22 mouse cellular contexts compared by ENCODE assay signal in genomic region chr12:73986299-73986698, GRCm38 (mm10). TPM values are rescaled to one million over a fixed set of nuclear protein-coding genes. Genes with fewer than 3 reads are reported as not detected.
DNase-seq lines count a peak whose midpoint lies in the region; ATAC-seq and TF ChIP-seq lines count a peak whose summit lies in the region.
"Had no signal": no experiment of that assay in that cellular context is flagged by ENCODE, and none has a peak within 500 bp of the region (broad histone marks: within the 10 kb centered on the region; RNA-seq: fewer than 3 reads in every experiment).

No protein-coding gene starts in this region.

- DNase-seq in forebrain, postnatal 0 days = no peak
- no peak for DNase-seq in forebrain, embryonic 10.5 days (ENCODE audit: extremely low spot score, low spot score)
- peak; percentile 25 for DNase-seq in midbrain, embryonic 14.5 days
- no peak for DNase-seq in kidney, postnatal 0 days (ENCODE audit: low spot score)
- no peak for DNase-seq in frontal cortex, adult 2 months (ENCODE audit: extremely low spot score in 1 of 2, low spot score in 1 of 2)
- no peak for DNase-seq in spleen, postnatal 4 days (ENCODE audit: low spot score in 2 of 2)
- DNase-seq: adrenal gland, postnatal 25 days; cerebellum, adult 11-12 months; embryo, embryonic 11 days; gastrocnemius, postnatal 36 days; layer of hippocampus, postnatal 36 days; liver, postnatal 0 days; lung, postnatal 36 days; thymus, postnatal 25 days had no signal

- ATAC-seq in forebrain, postnatal 0 days = no peak
- ATAC-seq in midbrain, embryonic 14.5 days (ENCODE audit: low FRiP score, low TSS enrichment) = no peak
- ATAC-seq in midbrain, embryonic 16.5 days = no peak
- peak; percentile 70 for ATAC-seq in kidney, postnatal 0 days (replicated peaks; ENCODE audit: low FRiP score, low read depth)
- ATAC-seq: CD4-positive, CD25-positive, alpha-beta regulatory T cell, adult 4 months; liver, postnatal 0 days had no signal

- no peak overlapping the region for H3K4me2 ChIP-seq in forebrain, postnatal 0 days (ENCODE audit: low read depth)
- H3K4me2 ChIP-seq in midbrain, embryonic 14.5 days (ENCODE audit: low read length) = no peak overlapping the region
- no peak overlapping the region for H3K4me2 ChIP-seq in midbrain, embryonic 16.5 days (ENCODE audit: low read length)
- no peak overlapping the region for H3K4me2 ChIP-seq in kidney, postnatal 0 days (ENCODE audit: low read length)
- H3K4me2 ChIP-seq: embryonic facial prominence, embryonic 15.5 days had no signal

- no peak overlapping the region for H3K9ac ChIP-seq in forebrain, postnatal 0 days
- H3K9ac ChIP-seq in midbrain, embryonic 14.5 days (replicated peaks; ENCODE audit: low read length) = no peak overlapping the region
- H3K9ac ChIP-seq in midbrain, embryonic 16.5 days (ENCODE audit: low read depth, low read length) = no peak overlapping the region
- H3K9ac ChIP-seq in kidney, postnatal 0 days (ENCODE audit: low read depth, low read length) = no peak overlapping the region
- H3K9ac ChIP-seq: embryonic facial prominence, embryonic 15.5 days; liver, postnatal 0 days had no signal

- H3K9me3 ChIP-seq in forebrain, postnatal 0 days (ENCODE audit: low read length) = no peaks in the 10 kb centered on the region
- no peaks in the 10 kb centered on the region for H3K9me3 ChIP-seq in forebrain, embryonic 10.5 days
- no peaks in the 10 kb centered on the region for H3K9me3 ChIP-seq in midbrain, embryonic 14.5 days (ENCODE audit: control insufficient read depth, low read length)
- no peaks in the 10 kb centered on the region for H3K9me3 ChIP-seq in midbrain, embryonic 16.5 days (replicated peaks; ENCODE audit: control insufficient read depth, low read length, poor library complexity, severe bottlenecking)
- no peaks in the 10 kb centered on the region for H3K9me3 ChIP-seq in kidney, postnatal 0 days (replicated peaks; ENCODE audit: low read length)
- H3K9me3 ChIP-seq: embryonic facial prominence, embryonic 15.5 days; hindbrain, embryonic 10.5 days had no signal

- no peaks in the 10 kb centered on the region for H3K4me1 ChIP-seq in forebrain, postnatal 0 days (ENCODE audit: insufficient read depth)
- no peaks in the 10 kb centered on the region for H3K4me1 ChIP-seq in forebrain, embryonic 10.5 days
- H3K4me1 ChIP-seq in midbrain, embryonic 14.5 days (ENCODE audit: control insufficient read depth, insufficient read depth, low read length) = no peaks in the 10 kb centered on the region
- no peaks in the 10 kb centered on the region for H3K4me1 ChIP-seq in midbrain, embryonic 16.5 days (ENCODE audit: control insufficient read depth, insufficient read depth, low read length)
- no peaks in the 10 kb centered on the region for H3K4me1 ChIP-seq in kidney, postnatal 0 days (replicated peaks; ENCODE audit: insufficient read depth, low read length)
- H3K4me1 ChIP-seq: embryonic facial prominence, embryonic 15.5 days; hindbrain, embryonic 10.5 days had no signal

- TF ChIP-seq CTCF in forebrain, postnatal 0 days (IDR thresholded peaks at IDR 0.05; ENCODE audit: low read depth) = no peak
- TF ChIP-seq CTCF in kidney, postnatal 0 days (IDR thresholded peaks at IDR 0.05; ENCODE audit: low read depth) = no peak

- H3K4me3 ChIP-seq in forebrain, postnatal 0 days (ENCODE audit: low read depth, low read length) = no peak overlapping the region
- H3K4me3 ChIP-seq in forebrain, embryonic 10.5 days = no peak overlapping the region
- H3K4me3 ChIP-seq in midbrain, embryonic 14.5 days (replicated peaks; ENCODE audit: low read depth, low read length) = no peak overlapping the region
- H3K4me3 ChIP-seq in midbrain, embryonic 16.5 days (ENCODE audit: low read depth, low read length) = no peak overlapping the region
- H3K4me3 ChIP-seq in kidney, postnatal 0 days (replicated peaks; ENCODE audit: low read depth, low read length) = no peak overlapping the region
- H3K4me3 ChIP-seq: embryonic facial prominence, embryonic 15.5 days; hindbrain, embryonic 10.5 days had no signal

- whole genome bisulfite sequencing in forebrain, postnatal 0 days = 76% methylated on average over 7 of the region's 7 CpGs
- WGBS in forebrain, embryonic 10.5 days = 91% methylated on average over 7 of the region's 7 CpGs
- WGBS in midbrain, embryonic 14.5 days = 82% methylated on average over 7 of the region's 7 CpGs
- 89% methylated on average over 7 of the region's 7 CpGs for whole genome bisulfite sequencing in midbrain, embryonic 16.5 days
- WGBS in kidney, postnatal 0 days = 74% methylated on average over 7 of the region's 7 CpGs

- H3K27ac ChIP-seq in forebrain, postnatal 0 days (ENCODE audit: low read depth, low read length) = 0 out of 2 replicates have a peak overlapping the region, but pooled peaks have one; percentile 43
- H3K27ac ChIP-seq in forebrain, embryonic 10.5 days = no peak overlapping the region
- H3K27ac ChIP-seq in midbrain, embryonic 14.5 days (replicated peaks; ENCODE audit: low read depth, low read length) = no peak overlapping the region
- H3K27ac ChIP-seq in midbrain, embryonic 16.5 days (ENCODE audit: low read length) = no peak overlapping the region
- H3K27ac ChIP-seq in kidney, postnatal 0 days = no peak overlapping the region
- H3K27ac ChIP-seq: embryonic facial prominence, embryonic 15.5 days; hindbrain, embryonic 10.5 days had no signal

- no peaks in the 10 kb centered on the region for H3K27me3 ChIP-seq in forebrain, postnatal 0 days (ENCODE audit: insufficient read depth, low read length)
- no peaks in the 10 kb centered on the region for H3K27me3 ChIP-seq in forebrain, embryonic 10.5 days (ENCODE audit: poor library complexity, severe bottlenecking)
- no peaks in the 10 kb centered on the region for H3K27me3 ChIP-seq in midbrain, embryonic 14.5 days (ENCODE audit: control insufficient read depth, insufficient read depth, low read length)
- H3K27me3 ChIP-seq in midbrain, embryonic 16.5 days (ENCODE audit: control insufficient read depth, insufficient read depth, low read depth, low read length) = no peaks in the 10 kb centered on the region
- no peaks in the 10 kb centered on the region for H3K27me3 ChIP-seq in kidney, postnatal 0 days (ENCODE audit: insufficient read depth, low read length)
- H3K27me3 ChIP-seq: embryonic facial prominence, embryonic 15.5 days had no signal

- peaks cover 26% of the 10 kb centered on the region for H3K36me3 ChIP-seq in forebrain, postnatal 0 days (ENCODE audit: insufficient read depth)
- H3K36me3 ChIP-seq in forebrain, embryonic 10.5 days (replicated peaks) = peaks cover 55% of the 10 kb centered on the region
- H3K36me3 ChIP-seq in midbrain, embryonic 14.5 days (ENCODE audit: control insufficient read depth, insufficient read depth, low read length) = peaks cover 46% of the 10 kb centered on the region
- peaks cover 14% of the 10 kb centered on the region for H3K36me3 ChIP-seq in midbrain, embryonic 16.5 days (ENCODE audit: control insufficient read depth, insufficient read depth, low read length)
- H3K36me3 ChIP-seq in kidney, postnatal 0 days (ENCODE audit: insufficient read depth, low read length) = peaks cover 11% of the 10 kb centered on the region; the same call in 1 of the 2 replicates

RNA-seq across cellular contexts. Expression of gene Syt16, which starts 11.2 kb away (rescaled TPM):
- 114 TPM in 2 replicates for total RNA-seq in forebrain, postnatal 0 days (2014; rRNA removed)
- polyA plus RNA-seq in forebrain, postnatal 0 days (2015; fragmentation: Nextera tagmentation; extraction: Ambion mirVana) = 95.2 and 102 TPM in 2 replicates
- polyA plus RNA-seq in forebrain, embryonic 10.5 days (2016; fragmentation: Nextera tagmentation; extraction: Ambion mirVana) = 1.5 and 1.8 TPM in 2 replicates
- polyA plus RNA-seq in midbrain, embryonic 14.5 days (2014; fragmentation: Nextera tagmentation; extraction: Ambion mirVana) = 67.7 and 88.4 TPM in 2 replicates
- 96.0 and 101 TPM in 2 replicates for polyA plus RNA-seq in midbrain, embryonic 16.5 days (2015; fragmentation: Nextera tagmentation; extraction: Ambion mirVana)
- polyA plus RNA-seq in kidney, postnatal 0 days (2015; fragmentation: Nextera tagmentation; extraction: Ambion mirVana) = 0.36 and 0.67 TPM in 2 replicates
- 41.0 and 49.2 TPM in 2 replicates for polyA plus RNA-seq in frontal cortex, adult 2 months (2012; rRNA removed)
- total RNA-seq: gastrocnemius, postnatal 36 days; megakaryocyte-erythroid progenitor cell, adult 5-6 weeks; neutrophil, adult 5-6 weeks had no signal
- polyA plus RNA-seq: CD4-positive, CD25-positive, alpha-beta regulatory T cell, adult 4 months; heart, postnatal 0 days; liver, postnatal 0 days had no signal

RNA-seq across cellular contexts. Expression of gene Snapc1, which starts 22.0 kb away (rescaled TPM):
- total RNA-seq in forebrain, postnatal 0 days (2014; rRNA removed) = 18.1 and 21.9 TPM in 2 replicates
- polyA plus RNA-seq in forebrain, postnatal 0 days (2015; fragmentation: Nextera tagmentation; extraction: Ambion mirVana) = 15.2 and 17.9 TPM in 2 replicates
- 23.3 and 23.9 TPM in 2 replicates for polyA plus RNA-seq in forebrain, embryonic 10.5 days (2016; fragmentation: Nextera tagmentation; extraction: Ambion mirVana)
- polyA plus RNA-seq in midbrain, embryonic 14.5 days (2014; fragmentation: Nextera tagmentation; extraction: Ambion mirVana) = 34.8 and 38.4 TPM in 2 replicates
- 37.0 and 39.4 TPM in 2 replicates for polyA plus RNA-seq in midbrain, embryonic 16.5 days (2015; fragmentation: Nextera tagmentation; extraction: Ambion mirVana)
- polyA plus RNA-seq in kidney, postnatal 0 days (2015; fragmentation: Nextera tagmentation; extraction: Ambion mirVana) = 12.4 and 12.6 TPM in 2 replicates
- 32.4 and 32.6 TPM in 2 replicates for polyA plus RNA-seq in frontal cortex, adult 2 months (2012; rRNA removed)

RNA-seq across cellular contexts. Expression of gene Gm49321, which starts 48.8 kb away (rescaled TPM):
- not detected in 2 replicates for total RNA-seq in forebrain, postnatal 0 days (2014; rRNA removed)
- 10.0 and 15.7 TPM in 2 replicates for polyA plus RNA-seq in forebrain, postnatal 0 days (2015; fragmentation: Nextera tagmentation; extraction: Ambion mirVana)
- 14.0 and 16.6 TPM in 2 replicates for polyA plus RNA-seq in forebrain, embryonic 10.5 days (2016; fragmentation: Nextera tagmentation; extraction: Ambion mirVana)
- 14.5 and 16.3 TPM in 2 replicates for polyA plus RNA-seq in midbrain, embryonic 14.5 days (2014; fragmentation: Nextera tagmentation; extraction: Ambion mirVana)
- polyA plus RNA-seq in midbrain, embryonic 16.5 days (2015; fragmentation: Nextera tagmentation; extraction: Ambion mirVana) = 21.2 and 26.0 TPM in 2 replicates
- 8.1 and 8.5 TPM in 2 replicates for polyA plus RNA-seq in kidney, postnatal 0 days (2015; fragmentation: Nextera tagmentation; extraction: Ambion mirVana)
- polyA plus RNA-seq in frontal cortex, adult 2 months (2012; rRNA removed) = not detected in 2 replicates
- total RNA-seq: megakaryocyte-erythroid progenitor cell, adult 5-6 weeks; midbrain, postnatal 0 days; neutrophil, adult 5-6 weeks had no signal

Comparison
In these comparisons a context has a peak if more than half of its experiments do, and no peak if none do; other contexts are left out.
1. RNA of gene Syt16, which starts 11.2 kb away (polyA plus RNA-seq): 95.2 to 102 TPM in forebrain, postnatal 0 days, 96.0 to 101 TPM in midbrain, embryonic 16.5 days, 67.7 to 88.4 TPM in midbrain, embryonic 14.5 days and 41.0 to 49.2 TPM in frontal cortex, adult 2 months; 1.5 to 1.8 TPM in forebrain, embryonic 10.5 days and 0.36 to 0.67 TPM in kidney, postnatal 0 days; every median in the first group is over 10 times any median in the second.